Mouse (Mus musculus) spleen, adult 18-20 months (tissue): ENCODE data around the gene Skp2.

Source experiments
- DNase-seq, 2 experiments: peaks; one replicate each; pipeline ENCODE4 v3.0.0; 2022; ENCODE audit warnings: mixed read lengths in 2 of 2

Skp2 gene

GRCm38 (mm10) chr15:9111648-9112047, 43.6 kb downstream of the Skp2 start:
- DNase-seq: no peak

GRCm38 (mm10) chr15:9110526-9111347, 44.5 kb downstream of the Skp2 start:
- DNase-seq: no peak

GRCm38 (mm10) chr15:9106303-9107074, 48.7 kb downstream of the Skp2 start:
- DNase-seq: no peak

- no peak for DNase-seq
Observed at GRCm38 (mm10) chr15:9100446-9101077, 54.7 kb downstream of the Skp2 start.

- DNase-seq: no peak
Observed at GRCm38 (mm10) chr15:9096865-9097264, 58.4 kb downstream of the Skp2 start.

- DNase-seq: no peak
Observed at GRCm38 (mm10) chr15:9094366-9094750, 60.9 kb downstream of the Skp2 start.

- no peak for DNase-seq
Observed at GRCm38 (mm10) chr15:9093598-9094365, 61.4 kb downstream of the Skp2 start.

- no peak for DNase-seq
Observed at GRCm38 (mm10) chr15:9090662-9091061, 64.6 kb downstream of the Skp2 start.

GRCm38 (mm10) chr15:9089136-9089720, 66.0 kb downstream of the Skp2 start:
- DNase-seq: no peak

- no peak for DNase-seq
Observed at GRCm38 (mm10) chr15:9088683-9089072, 66.5 kb downstream of the Skp2 start.

- no peak for DNase-seq
Observed at GRCm38 (mm10) chr15:9087895-9088682, 67.1 kb downstream of the Skp2 start.

- DNase-seq: no peak
Observed at GRCm38 (mm10) chr15:9087421-9087820, 67.8 kb downstream of the Skp2 start.

- no peak for DNase-seq
Observed at GRCm38 (mm10) chr15:9086813-9087212, 68.4 kb downstream of the Skp2 start.

- no peak for DNase-seq
Observed at GRCm38 (mm10) chr15:9082753-9083152, 72.5 kb downstream of the Skp2 start.

- no peak for DNase-seq
Observed at GRCm38 (mm10) chr15:9081294-9081693, 73.9 kb downstream of the Skp2 start.

GRCm38 (mm10) chr15:9080206-9080605, 75.0 kb downstream of the Skp2 start:
- no peak for DNase-seq

- no peak for DNase-seq
Observed at GRCm38 (mm10) chr15:9079626-9080025, 75.6 kb downstream of the Skp2 start.

- DNase-seq: no peak
Observed at GRCm38 (mm10) chr15:9078481-9079300, 76.5 kb downstream of the Skp2 start.

GRCm38 (mm10) chr15:9075608-9076200, 79.5 kb downstream of the Skp2 start:
- no peak for DNase-seq

- no peak for DNase-seq
Observed at GRCm38 (mm10) chr15:9074671-9075070, 80.6 kb downstream of the Skp2 start.
